Mouse (Mus musculus): ENCODE data around the gene Usp40.

GRCm38 (mm10) chr1:87941765-87942164, 66.6 kb downstream of the Usp40 start:
- TF ChIP-seq POLR2A (IDR thresholded peaks at IDR 0.05; ENCODE audit: borderline replicate concordance, extremely low read depth, low read depth, low read length), result no peak
- TF ChIP-seq CTCF (IDR thresholded peaks at IDR 0.05; ENCODE audit: insufficient read depth, low read length), result no peak
